Mouse (Mus musculus) liver, adult 2 months (tissue): Measurements from ENCODE around the gene Bach2.

Experiments
- CTCF ChIP-seq: fragments of 200-500 bp; IDR thresholded peaks from 2 replicates; pipeline ENCODE4 v1.5.1; 2011; ENCODE audit warnings: low read depth, low read length, control low read depth
- POLR2A ChIP-seq: fragments of 200-500 bp; IDR thresholded peaks from 2 replicates; pipeline ENCODE4 v1.6.1; 2011; ENCODE audit warnings: low read length, control low read depth; ENCODE audit not compliant: insufficient read depth; ENCODE audit errors: extremely low read depth

DNA sequence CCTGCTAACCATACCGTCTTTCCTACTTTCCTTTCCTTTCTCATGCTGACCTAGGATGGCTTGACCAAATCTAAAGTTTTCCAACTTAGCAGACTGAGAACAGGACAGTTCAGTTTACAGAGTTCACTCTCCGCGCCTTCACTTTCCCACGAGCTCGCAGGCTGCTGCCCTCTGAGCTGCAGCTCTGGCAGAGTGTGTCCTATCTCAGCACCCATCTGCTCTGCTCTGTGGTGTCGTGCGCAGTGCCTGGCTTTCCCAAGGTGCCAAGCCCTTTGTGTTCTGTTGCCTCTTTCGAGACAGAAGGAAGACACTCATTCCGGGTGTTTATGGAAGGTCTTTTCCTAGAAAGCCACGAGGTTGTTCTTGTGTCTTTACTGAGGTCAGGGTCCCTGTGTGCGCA, 300.4 kb downstream of the Bach2 start:
- no peak for TF ChIP-seq CTCF
- no peak for TF ChIP-seq POLR2A
